Mouse (Mus musculus) small intestine, adult 2 months (tissue): ENCODE measurements at regions not wholly inside any gene's neighbourhood (a gene's known extent, or its start where the extent isn't known, plus 50 kb on each side); places are given as distances from the start of the nearest gene placed in this dataset.

Source experiments
- CTCF ChIP-seq: fragments of 200-500 bp; IDR thresholded peaks from 2 replicates; pipeline ENCODE4 v1.5.1; 2012; ENCODE audit warnings: low read depth, mild to moderate bottlenecking, control low read depth, inconsistent platforms, low read length, moderate library complexity, mixed read lengths; ENCODE audit not compliant: insufficient replicate concordance, insufficient read length; ENCODE audit errors: extremely low read depth
- POLR2A ChIP-seq: fragments of 200-500 bp; IDR thresholded peaks from 2 replicates; pipeline ENCODE4 v1.6.1; 2012; ENCODE audit warnings: low read depth, mild to moderate bottlenecking, control low read depth, inconsistent platforms, low read length, moderate library complexity

DNA sequence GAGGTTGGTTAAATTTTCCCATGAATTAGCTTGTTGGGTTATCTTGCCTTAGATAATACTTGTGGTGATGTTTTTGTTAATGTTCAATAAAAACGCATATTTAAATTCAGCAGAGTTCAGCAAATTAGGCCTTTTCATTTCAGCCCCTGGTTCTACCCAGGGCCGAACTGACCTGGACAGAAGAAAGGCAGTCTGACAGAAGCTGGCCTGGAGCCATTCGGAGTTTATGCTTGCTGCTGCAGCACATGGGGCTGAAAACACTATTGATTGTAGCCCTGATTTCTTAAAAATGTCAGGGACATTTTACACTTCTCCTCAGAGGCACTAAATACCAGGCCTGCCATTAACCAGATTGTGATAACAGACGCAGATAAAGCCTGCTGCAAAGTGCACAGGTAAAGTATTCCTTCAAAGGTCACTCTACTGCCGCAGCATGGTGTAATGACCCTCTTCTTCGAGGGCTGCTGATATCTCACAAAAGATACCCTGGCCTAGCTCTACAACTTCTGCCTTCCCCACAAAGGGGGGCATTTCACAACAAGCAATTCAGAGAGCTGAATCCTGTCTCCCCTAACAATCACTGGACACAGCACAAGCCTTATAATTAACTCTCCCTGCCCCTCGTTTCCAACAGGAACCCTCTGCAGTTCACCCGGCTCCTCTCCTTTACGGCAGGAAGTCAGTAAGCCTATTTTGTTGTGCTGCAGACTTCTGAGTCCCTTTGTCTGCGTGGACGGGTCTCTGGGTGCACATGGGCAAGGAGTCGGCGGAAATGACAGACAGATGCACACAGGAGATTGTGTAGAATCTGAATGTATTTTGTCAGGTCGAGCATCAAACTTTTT, 121.3 kb upstream of the Mon1b start:
- no peak for TF ChIP-seq CTCF
- no peak for TF ChIP-seq POLR2A
